Mouse (Mus musculus) right cerebral cortex, adult 18-20 months (tissue): ENCODE measurements at regions not wholly inside any gene's neighbourhood (a gene's known extent, or its start where the extent isn't known, plus 50 kb on each side); places are given as distances from the start of the nearest gene placed in this dataset.
A peak's percentile ranks its signal among the peaks of the same experiment; 100 is the strongest.

Source experiments
- DNase-seq: peaks from one replicate; pipeline ENCODE4 v3.0.0; 2022; ENCODE audit warnings: mixed read lengths

GRCm38 (mm10) chr5:71381407-71381806, 166.6 kb downstream of the Cox7b2 start:
- peak; percentile 12 for DNase-seq

GRCm38 (mm10) chr5:71366196-71366858, 181.7 kb downstream of the Cox7b2 start:
- DNase-seq, result no peak

- DNase-seq, result no peak
These were observed 206.5 kb downstream of the Cox7b2 start for GRCm38 (mm10) chr5:71341512-71341911.

GRCm38 (mm10) chr5:71309414-71309813, 213.8 kb upstream of the Gabra2 start:
- no peak for DNase-seq

- DNase-seq, result no peak
These were observed 166.7 kb upstream of the Gabra2 start for GRCm38 (mm10) chr5:71262202-71262883.

- no peak for DNase-seq
These were observed 153.6 kb upstream of the Gabra2 start for GRCm38 (mm10) chr5:71249273-71249672.

- no peak for DNase-seq
These were observed 152.9 kb upstream of the Gabra2 start for GRCm38 (mm10) chr5:71248318-71249135.

- no peak for DNase-seq
These were observed 132.0 kb upstream of the Gabra2 start for GRCm38 (mm10) chr5:71227615-71228014.

GRCm38 (mm10) chr5:71200881-71201280, 105.2 kb upstream of the Gabra2 start:
- no peak for DNase-seq

- DNase-seq, result no peak
These were observed 81.7 kb upstream of the Gabra2 start for GRCm38 (mm10) chr5:71177316-71177715.

GRCm38 (mm10) chr5:71170378-71170777, 74.7 kb upstream of the Gabra2 start:
- peak; percentile 13 for DNase-seq
